Mouse (Mus musculus) erythroblast, embryonic 14.5 days (primary cell): ENCODE results near the gene Tmem40. TPM values are rescaled to one million over a fixed set of nuclear protein-coding genes. Genes with fewer than 3 reads are reported as not detected.

ENCODE experiments used
- H3K27me3 ChIP-seq: 2 replicates; pipeline ENCODE4 v1.6.1; 2012; ENCODE audit warnings: inconsistent platforms; ENCODE audit not compliant: control insufficient read depth
- H3K36me3 ChIP-seq: 2 replicates; pipeline ENCODE4 v1.6.1; 2012; ENCODE audit warnings: mild to moderate bottlenecking, inconsistent platforms; ENCODE audit not compliant: control insufficient read depth
- H3K4me1 ChIP-seq: 2 replicates; pipeline ENCODE4 v1.6.1; 2012; ENCODE audit warnings: inconsistent platforms; ENCODE audit not compliant: control insufficient read depth
- H3K4me3 ChIP-seq: replicated peaks from 2 replicates; pipeline ENCODE3; 2012; ENCODE audit warnings: moderate library complexity, mild to moderate bottlenecking, inconsistent platforms
- H3K9me3 ChIP-seq: 2 replicates; pipeline ENCODE4 v1.6.1; 2012; ENCODE audit warnings: low read length, inconsistent platforms, mixed read lengths; ENCODE audit not compliant: control insufficient read depth
- GATA1 ChIP-seq: IDR thresholded peaks from 2 replicates; pipeline ENCODE4 v1.6.1; 2012; ENCODE audit warnings: low read length, inconsistent platforms, mixed read lengths
- TAL1 ChIP-seq: IDR thresholded peaks from 3 replicates; pipeline ENCODE4 v1.6.1; 2012; ENCODE audit warnings: low read length, inconsistent platforms, mixed read lengths
- polyA plus RNA-seq: library from polyadenylated mRNA; stranded (reverse); fragments of >175 nt; gene quantifications from 2 replicates; pipeline ENCODE4 v1.2.3, GENCODE M21; 2012

Tmem40 gene
- polyA plus RNA-seq, 1 experiment, result 5.2 TPM

DNA sequence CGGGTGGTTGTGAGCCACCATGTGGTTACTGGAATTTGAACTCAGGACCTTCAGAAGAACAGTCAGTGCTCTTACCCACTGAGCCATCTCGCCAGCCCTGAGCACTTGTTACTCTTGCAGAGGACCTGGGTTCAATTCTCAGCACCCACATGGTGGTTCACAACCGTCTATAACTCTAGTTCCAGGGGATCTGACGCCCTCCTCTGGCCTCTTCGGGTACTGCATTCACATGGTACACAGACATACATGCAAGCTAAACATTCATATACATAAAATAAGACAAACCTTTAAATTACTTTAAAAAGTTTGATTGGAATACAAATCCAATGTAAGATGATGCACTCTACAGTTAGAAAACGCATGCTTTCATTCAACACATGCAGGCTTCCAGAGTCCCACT is 10.0 kb upstream of the Tmem40 start:
- Histone ChIP-seq H3K36me3 (no peaks in the 10 kb centered on the region), H3K4me1 (peaks cover 26% of the 10 kb centered on the region), H3K9me3 (no peaks in the 10 kb centered on the region), H3K4me3 (no peak overlapping the region), H3K27me3 (no peaks in the 10 kb centered on the region)
- TF ChIP-seq TAL1, result no peak
- no peak for TF ChIP-seq GATA1

DNA sequence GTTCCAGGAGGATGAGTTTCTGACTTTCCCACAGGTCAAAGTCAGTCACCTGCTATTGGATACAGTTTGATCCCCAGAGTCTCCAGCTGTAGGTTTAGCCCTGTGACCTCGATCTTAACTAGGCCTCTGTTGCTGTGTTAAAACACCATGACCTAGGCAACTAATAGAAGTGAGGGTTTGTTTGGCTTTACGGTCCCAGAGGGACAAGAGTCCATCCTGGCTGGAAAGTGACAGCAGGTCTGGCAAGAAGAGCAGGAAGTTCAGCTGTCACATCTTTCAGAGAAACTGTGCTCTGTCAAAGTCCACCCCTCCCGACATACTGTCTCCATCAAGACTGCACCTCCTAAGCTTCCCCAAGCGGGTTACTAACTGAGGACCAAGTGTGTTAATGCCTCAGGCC is 8.6 kb upstream of the Tmem40 start:
- Histone ChIP-seq H3K36me3 (no peaks in the 10 kb centered on the region), H3K27me3 (no peaks in the 10 kb centered on the region), H3K9me3 (no peaks in the 10 kb centered on the region), H3K4me1 (peaks cover 26% of the 10 kb centered on the region), H3K4me3 (no peak overlapping the region)
- no peak for TF ChIP-seq TAL1
- TF ChIP-seq GATA1, result no peak

DNA sequence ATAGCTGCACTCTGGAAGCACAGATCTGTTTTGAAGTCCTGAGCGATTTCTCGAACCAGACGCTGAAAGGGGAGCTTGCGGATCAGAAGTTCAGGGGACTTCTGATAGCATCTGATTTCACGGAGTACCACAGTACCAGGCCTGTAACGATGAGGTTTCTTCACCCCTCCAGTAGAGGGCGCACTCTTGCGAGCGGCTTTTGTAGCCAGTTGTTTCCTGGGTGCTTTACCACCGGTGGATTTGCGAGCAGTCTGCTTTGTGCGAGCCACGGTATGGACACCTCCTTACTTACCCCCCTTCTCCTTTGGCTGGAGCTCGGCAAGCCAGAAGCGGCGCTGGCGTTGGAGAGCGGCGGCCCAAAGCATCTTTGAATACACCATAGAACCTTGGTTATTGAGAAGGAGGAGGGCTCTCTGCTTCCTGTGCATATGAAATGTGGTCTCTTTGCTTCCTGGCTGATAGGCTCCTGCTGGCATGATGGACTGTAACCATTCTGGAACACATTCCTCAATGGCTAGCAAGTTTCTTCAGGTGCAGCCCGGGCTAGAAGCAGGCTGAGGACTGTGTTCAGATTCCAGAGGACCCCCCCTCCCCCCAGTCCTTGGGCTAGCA is 8.0 kb upstream of the Tmem40 start:
- H3K36me3 ChIP-seq, result no peaks in the 10 kb centered on the region
- no peaks in the 10 kb centered on the region for H3K27me3 ChIP-seq
- H3K4me3 ChIP-seq, result no peak overlapping the region
- no peaks in the 10 kb centered on the region for H3K9me3 ChIP-seq
- H3K4me1 ChIP-seq, result peaks cover 26% of the 10 kb centered on the region
- TF ChIP-seq GATA1, result no peak

DNA sequence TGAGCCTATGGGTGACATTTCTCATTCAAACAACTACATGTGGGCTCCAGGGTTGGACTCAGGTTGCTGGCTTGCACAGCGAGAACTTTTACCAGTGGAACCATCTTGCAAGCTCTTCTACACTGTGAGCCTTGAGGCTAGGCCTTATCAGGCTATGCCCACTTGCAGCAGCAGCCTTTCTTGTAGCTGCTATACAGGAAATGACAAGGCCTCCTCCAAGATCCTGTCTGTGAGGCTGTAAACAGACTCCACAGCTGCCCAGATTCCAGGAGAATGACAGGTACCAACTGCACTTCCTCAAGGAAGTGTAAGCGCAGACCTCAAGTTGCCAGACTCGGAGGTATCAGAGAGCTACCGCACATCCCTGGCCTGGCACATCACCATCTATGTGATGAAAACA is 6.0 kb upstream of the Tmem40 start:
- Histone ChIP-seq H3K4me1 (peaks cover 22% of the 10 kb centered on the region), H3K9me3 (no peaks in the 10 kb centered on the region), H3K4me3 (no peak overlapping the region), H3K27me3 (no peaks in the 10 kb centered on the region), H3K36me3 (no peaks in the 10 kb centered on the region)
- TF ChIP-seq TAL1 (no peak), GATA1 (no peak)

GRCm38 (mm10) chr6:115767357-115767756 is 5.1 kb upstream of the Tmem40 start:
- H3K4me1 ChIP-seq, result peaks cover 28% of the 10 kb centered on the region
- no peak overlapping the region for H3K4me3 ChIP-seq

DNA sequence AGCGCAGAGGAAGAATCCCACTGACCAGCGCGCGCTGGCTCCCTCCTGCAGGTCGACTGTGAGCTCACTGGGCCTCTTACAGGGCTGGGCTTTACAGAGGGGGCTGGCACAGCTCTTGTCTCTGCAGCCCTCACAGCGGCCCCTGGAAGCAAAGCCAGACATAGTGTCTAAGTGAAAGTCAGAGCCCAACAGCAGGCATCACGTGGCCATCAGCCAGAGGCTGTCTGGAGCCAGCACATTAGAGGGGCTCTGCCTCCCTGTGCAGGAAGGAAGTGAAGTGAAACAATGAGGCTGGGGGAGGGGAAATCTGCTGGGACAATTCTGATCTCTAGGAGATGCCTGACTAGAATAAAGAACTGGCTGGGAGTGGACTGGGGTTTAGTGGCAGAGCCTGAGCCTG is 2.0 kb upstream of the Tmem40 start:
- Histone ChIP-seq H3K36me3 (no peaks in the 10 kb centered on the region), H3K4me3 (no peak overlapping the region), H3K9me3 (no peaks in the 10 kb centered on the region), H3K27me3 (no peaks in the 10 kb centered on the region), H3K4me1 (peaks cover 51% of the 10 kb centered on the region)
- TF ChIP-seq TAL1 (no peak), GATA1 (no peak)

More at GRCm38 (mm10) chr6:115767357-115767756, 5.1 kb upstream of the Tmem40 start:
- H3K9me3 ChIP-seq, result no peaks in the 10 kb centered on the region
- H3K27me3 ChIP-seq, result no peaks in the 10 kb centered on the region
- H3K36me3 ChIP-seq, result no peaks in the 10 kb centered on the region
- no peak for TF ChIP-seq GATA1
- no peak for TF ChIP-seq TAL1

DNA sequence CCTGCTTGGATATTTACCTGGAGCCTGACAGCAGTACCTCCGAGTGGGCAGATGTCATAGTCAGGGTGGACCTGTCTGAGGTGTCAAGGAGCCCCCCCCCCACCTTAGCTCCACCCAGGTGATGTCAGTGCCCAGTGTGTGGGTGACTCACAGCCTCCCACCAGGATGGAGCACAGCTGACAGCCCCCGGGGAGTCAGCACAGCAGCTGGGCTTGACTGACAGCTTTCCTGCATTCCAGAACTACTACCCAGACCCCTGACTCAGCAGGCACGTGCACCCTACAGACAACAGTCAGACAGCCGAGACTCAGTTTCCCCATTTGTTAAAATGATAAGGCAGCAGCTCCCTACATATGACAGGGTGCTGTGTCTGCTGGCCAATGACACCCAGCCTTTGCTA is 1.2 kb downstream of the Tmem40 start:
- TF ChIP-seq GATA1 (no peak), TAL1 (no peak)
- H3K4me1 ChIP-seq, result peaks cover 71% of the 10 kb centered on the region
- H3K4me3 ChIP-seq, result no peak overlapping the region

DNA sequence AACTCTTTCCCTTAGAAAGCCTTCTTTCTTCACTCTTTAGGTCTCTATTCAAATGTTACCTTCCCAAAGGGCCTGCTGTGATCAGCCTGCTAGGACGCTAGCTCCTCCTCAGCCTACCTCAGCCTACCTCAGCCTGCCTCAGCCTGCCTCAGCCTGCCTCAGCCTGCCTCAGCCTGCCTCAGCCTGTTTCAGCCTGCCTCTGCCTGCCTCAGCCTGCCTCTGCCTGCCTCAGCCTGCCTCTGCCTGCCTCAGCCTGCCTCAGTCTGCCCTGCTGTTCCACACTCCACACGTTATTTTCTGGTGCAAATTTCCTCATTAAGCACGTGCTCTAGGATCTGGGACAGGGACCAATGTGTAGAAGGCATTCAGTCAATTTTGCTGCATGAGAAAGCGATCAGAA is 2.1 kb downstream of the Tmem40 start:
- no peaks in the 10 kb centered on the region for H3K9me3 ChIP-seq
- peaks cover 3% of the 10 kb centered on the region for H3K36me3 ChIP-seq
- TF ChIP-seq TAL1, result no peak
- no peak for TF ChIP-seq GATA1
- H3K27me3 ChIP-seq, result no peaks in the 10 kb centered on the region
- H3K4me3 ChIP-seq, result no peak overlapping the region
- peaks cover 79% of the 10 kb centered on the region for H3K4me1 ChIP-seq

More for the DNA sequence above, 1.2 kb downstream of the Tmem40 start:
- Histone ChIP-seq H3K27me3 (no peaks in the 10 kb centered on the region), H3K9me3 (no peaks in the 10 kb centered on the region), H3K36me3 (peaks cover 3% of the 10 kb centered on the region)

DNA sequence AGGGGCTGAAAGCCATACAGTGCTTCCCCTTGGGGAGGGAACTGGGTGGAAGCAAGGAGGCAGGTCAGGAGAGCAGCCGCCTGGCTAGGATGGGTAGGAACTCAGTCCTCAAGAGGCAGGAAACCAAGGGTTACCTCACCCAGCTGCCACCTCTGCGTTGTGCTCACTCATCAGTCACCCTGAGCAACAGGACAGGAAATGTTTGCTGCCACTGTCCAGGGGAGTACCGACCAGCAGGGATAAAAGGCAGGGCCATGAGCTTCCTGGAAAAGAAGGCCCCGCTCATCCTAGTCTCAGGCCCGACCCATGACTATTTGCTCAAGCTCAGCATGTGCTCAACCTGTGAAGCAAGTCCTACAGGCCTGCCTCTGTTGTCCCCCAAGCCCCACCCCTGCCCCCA is 2.7 kb downstream of the Tmem40 start:
- H3K27me3 ChIP-seq, result no peaks in the 10 kb centered on the region
- peaks cover 86% of the 10 kb centered on the region for H3K4me1 ChIP-seq
- H3K4me3 ChIP-seq, result peak overlapping the region; percentile 68
- H3K9me3 ChIP-seq, result no peaks in the 10 kb centered on the region
- H3K36me3 ChIP-seq, result peaks cover 5% of the 10 kb centered on the region
- TF ChIP-seq GATA1 (no peak), TAL1 (no peak)

GRCm38 (mm10) chr6:115758981-115759435 is 3.2 kb downstream of the Tmem40 start:
- H3K36me3 ChIP-seq, result peaks cover 5% of the 10 kb centered on the region
- H3K27me3 ChIP-seq, result no peaks in the 10 kb centered on the region
- TF ChIP-seq GATA1 (no peak), TAL1 (no peak)
- no peaks in the 10 kb centered on the region for H3K9me3 ChIP-seq
- peak overlapping the region; percentile 68 for H3K4me3 ChIP-seq
- peaks cover 82% of the 10 kb centered on the region for H3K4me1 ChIP-seq
